Mouse (Mus musculus) inflammation-experienced regulatory T-cells, adult 6 months (primary cell): ENCODE data around the gene Atp5l. TPM values are rescaled to one million over a fixed set of nuclear protein-coding genes. Genes with fewer than 3 reads are reported as not detected.
A peak's percentile ranks its signal among the peaks of the same experiment; 100 is the strongest.
"Not testable (repeated sequence)": the region's sequence is repeated elsewhere in the genome, so short reads cannot be mapped to it uniquely, and the experiment has no call there.

Experiments
- ATAC-seq: one replicate; pipeline ENCODE4 v1.8.0; 2017
- polyA plus RNA-seq, 3 experiments: library from polyadenylated mRNA; unstranded; fragments of 100-300 nt; shearing (Covaris generic); gene quantifications; one replicate each; pipeline ENCODE4 v1.2.1; 2017

The Atp5l gene
- polyA plus RNA-seq, result 100 to 1,000 TPM; 468 to 593 (median 553) TPM

- peak; percentile 78 for ATAC-seq
These were observed at the start of gene Atp5l for GRCm38 (mm10) chr9:44920374-44921122. Gene Atp5l (minus strand): TSS chr9:44920742.

GRCm38 (mm10) chr9:44969450-44969849, 48.9 kb upstream of the Atp5l start:
- no peak for ATAC-seq

- not testable (repeated sequence) for ATAC-seq
These were observed 47.2 kb upstream of the Atp5l start for GRCm38 (mm10) chr9:44967763-44968162.

- peak; percentile 59 for ATAC-seq
These were observed 46.3 kb upstream of the Atp5l start for GRCm38 (mm10) chr9:44966815-44967242.

- no peak for ATAC-seq
These were observed 45.4 kb upstream of the Atp5l start for GRCm38 (mm10) chr9:44965833-44966466.

GRCm38 (mm10) chr9:44965126-44965832, 44.7 kb upstream of the Atp5l start, which contains the start of gene Ube4a:
Gene Ube4a (minus strand): TSS chr9:44965600.
- peak; percentile 90 for ATAC-seq

- ATAC-seq, result peak; percentile 70
These were observed 33.9 kb upstream of the Atp5l start for GRCm38 (mm10) chr9:44954432-44954831.

GRCm38 (mm10) chr9:44947836-44948235, 27.3 kb upstream of the Atp5l start:
- ATAC-seq, result no peak

- ATAC-seq, result no peak
These were observed 25.7 kb upstream of the Atp5l start for GRCm38 (mm10) chr9:44946185-44946695.

- no peak for ATAC-seq
These were observed 21.9 kb upstream of the Atp5l start for GRCm38 (mm10) chr9:44942421-44942820.

GRCm38 (mm10) chr9:44941756-44942155, 21.2 kb upstream of the Atp5l start:
- no peak for ATAC-seq

- ATAC-seq, result no peak
These were observed 1.0 kb upstream of the Atp5l start for GRCm38 (mm10) chr9:44921543-44921942.

- ATAC-seq, result peak; percentile 25
These were observed 554 bp upstream of the Atp5l start for GRCm38 (mm10) chr9:44921123-44921468.

GRCm38 (mm10) chr9:44919606-44920005, 936 bp downstream of the Atp5l start:
- ATAC-seq, result no peak

GRCm38 (mm10) chr9:44916196-44916595, 4.3 kb downstream of the Atp5l start:
- peak; percentile 55 for ATAC-seq

GRCm38 (mm10) chr9:44914706-44915105, 5.8 kb downstream of the Atp5l start:
- ATAC-seq, result no peak

- ATAC-seq, result no peak
These were observed 9.2 kb downstream of the Atp5l start for GRCm38 (mm10) chr9:44911365-44911764.

GRCm38 (mm10) chr9:44905620-44906019, 14.9 kb downstream of the Atp5l start:
- ATAC-seq, result no peak

GRCm38 (mm10) chr9:44904964-44905363, 15.6 kb downstream of the Atp5l start:
- ATAC-seq, result no peak

- no peak for ATAC-seq
These were observed 16.7 kb downstream of the Atp5l start for GRCm38 (mm10) chr9:44903856-44904255.

- no peak for ATAC-seq
These were observed 20.1 kb downstream of the Atp5l start for GRCm38 (mm10) chr9:44900402-44900801.

GRCm38 (mm10) chr9:44899716-44900115, 20.8 kb downstream of the Atp5l start:
- no peak for ATAC-seq

- ATAC-seq, result no peak
These were observed 23.5 kb downstream of the Atp5l start for GRCm38 (mm10) chr9:44897024-44897423.
